Mouse (Mus musculus) spleen, adult 2 months (tissue): Measurements from ENCODE around the gene Kcnq5. TPM values are rescaled to one million over a fixed set of nuclear protein-coding genes. Genes with fewer than 3 reads are reported as not detected.

Experiments used
- DNase-seq, 2 experiments: peaks; one replicate each; pipeline versions ENCODE4 v3.0.0 to v3.0.0-alpha.2; 2012 to 2021; ENCODE audit warnings: low spot score in 2 of 2, low read depth in 1 of 2
- H3K27ac ChIP-seq: fragments of 200-500 bp; 2 replicates; pipeline ENCODE4 v1.5.1; 2012; ENCODE audit warnings: low read length, inconsistent platforms; ENCODE audit not compliant: insufficient read depth
- H3K27me3 ChIP-seq: fragments of 200-500 bp; 2 replicates; pipeline ENCODE4 v1.6.1; 2012; ENCODE audit warnings: mild to moderate bottlenecking, moderate library complexity, low read length, inconsistent platforms; ENCODE audit not compliant: control insufficient read depth, insufficient read depth
- H3K36me3 ChIP-seq: fragments of 200-500 bp; 2 replicates; pipeline ENCODE4 v1.6.1; 2012; ENCODE audit warnings: mild to moderate bottlenecking, low read length, inconsistent platforms; ENCODE audit not compliant: control insufficient read depth, insufficient read depth
- H3K4me1 ChIP-seq: fragments of 200-500 bp; 2 replicates; pipeline ENCODE4 v1.6.1; 2011; ENCODE audit warnings: inconsistent platforms; ENCODE audit not compliant: control insufficient read depth, insufficient read depth, insufficient read length
- H3K4me3 ChIP-seq: fragments of 200-500 bp; 2 replicates; pipeline ENCODE4 v1.5.1; 2011; ENCODE audit warnings: mild to moderate bottlenecking, inconsistent platforms; ENCODE audit not compliant: insufficient read depth, insufficient read length; ENCODE audit errors: extremely low read depth
- CTCF ChIP-seq: fragments of 200-500 bp; IDR thresholded peaks from 2 replicates; pipeline ENCODE4 v1.5.1; 2011; ENCODE audit warnings: mild to moderate bottlenecking, inconsistent platforms; ENCODE audit not compliant: insufficient read depth, insufficient read length, insufficient replicate concordance; ENCODE audit errors: extremely low read depth
- POLR2A ChIP-seq: fragments of 200-500 bp; IDR thresholded peaks from 2 replicates; pipeline ENCODE4 v1.6.1; 2011; ENCODE audit warnings: low read depth, low read length, inconsistent platforms
- WGBS: fragments of 180-500 bp; shearing (Covaris S2); methylation state at CpG from one replicate; pipeline ENCODE4 v1.1.7; 2018; 5-methylcytosine and 5-hydroxymethylcytosine counted together
- polyA plus RNA-seq: library from polyadenylated mRNA; depleted of rRNA; stranded (reverse); fragments of >200 nt; gene quantifications from 2 replicates; pipeline ENCODE4 v1.2.3, GENCODE M21; 2012

Kcnq5 gene
- polyA plus RNA-seq, 1 experiment = 0.68 TPM

DNA sequence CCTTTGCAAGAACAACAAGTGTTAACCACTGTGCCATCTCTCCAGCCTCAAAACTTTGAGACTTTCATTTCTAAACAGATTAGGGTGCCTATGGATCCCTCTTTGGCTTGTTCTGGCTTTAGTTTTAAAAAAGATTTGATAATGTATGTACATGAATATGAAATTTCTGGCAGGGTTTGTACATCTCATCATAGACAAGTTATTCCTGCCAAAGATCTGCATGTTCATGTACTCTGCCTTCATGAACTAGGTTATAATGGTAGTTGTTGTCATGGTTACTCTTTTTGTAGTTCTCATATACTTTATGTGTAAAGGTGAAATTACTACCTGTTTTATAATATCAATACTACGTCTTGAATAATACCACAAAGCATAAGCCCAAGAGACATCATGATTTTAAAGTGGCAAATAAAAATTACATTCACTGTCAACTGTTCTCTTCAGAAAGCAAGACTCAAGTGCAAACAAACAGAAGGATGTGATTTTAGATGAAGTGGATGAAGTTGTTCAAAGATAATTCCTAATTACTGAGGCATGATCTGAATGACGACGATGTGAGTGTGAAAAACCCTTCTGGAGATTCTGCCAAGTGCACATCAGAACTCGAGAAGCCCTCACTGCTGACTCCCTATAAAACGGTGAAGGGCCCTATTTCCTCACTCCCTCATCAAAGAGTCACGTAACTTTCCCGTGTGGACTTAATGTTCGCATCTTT, 39.0 kb downstream of the Kcnq5 start:
- H3K4me3 ChIP-seq = no peak overlapping the region
- DNase-seq = no peak
- H3K4me1 ChIP-seq = no peaks in the 10 kb centered on the region
- no peaks in the 10 kb centered on the region for H3K36me3 ChIP-seq
- WGBS = 91% methylated on average over 8 of the region's 8 CpGs
- H3K27ac ChIP-seq = no peak overlapping the region
- TF ChIP-seq POLR2A (no peak), CTCF (no peak)
- H3K27me3 ChIP-seq = no peaks in the 10 kb centered on the region

DNA sequence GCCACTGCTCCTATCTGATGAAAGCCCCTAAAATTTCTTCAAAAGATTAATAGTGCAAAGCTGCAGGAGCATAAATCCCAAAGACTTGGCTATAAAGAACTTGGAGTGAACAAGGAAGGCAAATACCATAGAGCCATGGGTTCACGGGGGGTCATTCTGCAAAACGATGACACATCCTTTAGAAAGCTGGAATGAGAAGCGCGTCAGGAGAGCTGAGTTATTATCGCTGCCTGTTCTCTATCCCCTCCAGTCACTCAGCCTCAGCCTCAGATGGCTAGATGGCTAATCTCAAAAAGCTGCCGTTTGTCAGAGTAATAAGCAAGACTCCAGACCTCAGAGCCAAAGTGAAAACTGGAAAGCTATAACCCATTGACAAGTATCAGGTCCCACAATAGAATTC, 42.5 kb downstream of the Kcnq5 start:
- H3K4me3 ChIP-seq = no peak overlapping the region
- TF ChIP-seq CTCF (no peak), POLR2A (no peak)
- H3K36me3 ChIP-seq = no peaks in the 10 kb centered on the region
- 88% methylated on average over 6 of the region's 6 CpGs for WGBS
- H3K4me1 ChIP-seq = no peaks in the 10 kb centered on the region
- H3K27me3 ChIP-seq = no peaks in the 10 kb centered on the region
- no peak for DNase-seq
- no peak overlapping the region for H3K27ac ChIP-seq

DNA sequence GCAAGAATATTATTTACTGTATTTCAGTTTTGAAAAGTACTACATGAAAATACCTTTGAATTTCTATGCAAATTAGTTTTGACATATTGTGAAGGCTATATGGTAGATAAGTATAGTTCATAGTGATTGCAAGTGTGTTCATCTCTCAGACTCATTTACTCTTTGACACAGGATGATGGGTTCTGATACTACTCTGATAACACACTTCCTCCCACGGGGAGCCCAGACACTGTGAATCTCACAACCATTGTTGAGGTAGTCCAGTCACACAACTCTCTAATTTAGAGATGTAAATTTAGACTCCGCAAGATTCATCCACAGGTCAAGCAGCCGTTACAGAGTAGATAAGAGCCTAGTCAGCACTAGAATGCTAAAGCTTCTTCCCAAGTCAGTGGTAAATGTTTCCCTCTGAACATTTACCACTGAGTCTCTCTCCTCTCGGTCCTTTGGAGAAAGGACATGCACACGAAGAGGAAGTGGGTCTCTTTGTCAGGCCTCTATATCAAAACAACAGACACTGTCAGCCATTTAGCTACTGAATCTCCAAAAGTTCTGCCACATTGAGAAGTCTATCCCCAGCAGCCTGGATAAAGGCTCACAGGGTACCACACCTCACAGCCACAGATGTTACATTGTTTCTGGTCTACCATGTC, 65.5 kb downstream of the Kcnq5 start:
- H3K27me3 ChIP-seq = no peaks in the 10 kb centered on the region
- H3K36me3 ChIP-seq = no peaks in the 10 kb centered on the region
- no peak overlapping the region for H3K4me3 ChIP-seq
- TF ChIP-seq POLR2A (no peak), CTCF (no peak)
- no peaks in the 10 kb centered on the region; the same call in 1 of the 2 replicates for H3K4me1 ChIP-seq
- no peak overlapping the region for H3K27ac ChIP-seq
- DNase-seq = no peak
- 44% methylated on average over 5 of the region's 5 CpGs for WGBS

GRCm38 (mm10) chr1:21883747-21884146, 78.0 kb downstream of the Kcnq5 start:
- no peak overlapping the region for H3K4me3 ChIP-seq
- no peak for DNase-seq
- WGBS = 74% methylated on average over 3 of the region's 3 CpGs
- no peaks in the 10 kb centered on the region for H3K27me3 ChIP-seq
- H3K27ac ChIP-seq = no peak overlapping the region
- H3K36me3 ChIP-seq = no peaks in the 10 kb centered on the region
- H3K4me1 ChIP-seq = no peaks in the 10 kb centered on the region
- TF ChIP-seq POLR2A (no peak), CTCF (no peak)

DNA sequence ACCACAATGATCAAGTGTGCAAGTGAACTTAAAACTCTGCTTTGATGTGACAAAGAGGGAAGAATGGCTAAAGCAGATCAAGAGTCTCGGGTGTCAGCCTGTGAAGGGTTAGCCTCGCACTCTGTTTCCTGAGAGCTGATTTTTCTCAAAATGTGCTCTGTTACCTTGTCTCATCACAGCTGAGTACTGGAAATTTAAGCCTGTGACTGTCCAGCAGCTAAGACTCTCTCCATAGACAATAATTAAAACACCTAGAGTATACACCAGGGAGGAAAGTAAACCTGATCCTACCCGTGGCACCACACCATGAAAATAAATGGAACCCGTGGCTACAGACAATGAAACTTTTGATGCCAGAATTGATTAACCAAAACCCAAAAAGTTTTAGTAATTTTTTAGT, 90.9 kb downstream of the Kcnq5 start:
- WGBS = 84% methylated on average over 4 of the region's 4 CpGs
- H3K4me1 ChIP-seq = no peaks in the 10 kb centered on the region
- no peak overlapping the region for H3K27ac ChIP-seq
- DNase-seq = no peak
- no peaks in the 10 kb centered on the region for H3K27me3 ChIP-seq
- no peak for TF ChIP-seq POLR2A
- no peak for TF ChIP-seq CTCF
- H3K4me3 ChIP-seq = no peak overlapping the region
- H3K36me3 ChIP-seq = no peaks in the 10 kb centered on the region

DNA sequence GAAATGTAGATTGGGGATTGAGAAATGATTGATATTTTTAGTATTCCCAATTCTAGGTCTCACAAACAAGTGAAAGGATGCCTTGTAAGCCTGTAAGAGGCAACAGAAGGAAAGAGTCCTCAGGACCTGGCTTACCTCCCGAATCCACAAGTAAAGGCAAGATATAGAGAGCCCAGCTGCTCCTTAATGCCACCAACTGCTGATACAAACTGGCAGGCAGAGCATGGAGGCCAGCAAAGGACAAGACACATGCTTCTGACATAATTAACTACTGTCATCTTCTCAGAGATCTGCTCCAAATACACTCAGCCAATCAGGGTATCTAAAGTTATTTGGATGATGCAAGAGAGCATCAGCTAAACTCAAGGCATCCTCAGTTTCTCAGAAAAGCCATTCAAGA, 93.3 kb downstream of the Kcnq5 start:
- Histone ChIP-seq H3K27me3 (no peaks in the 10 kb centered on the region), H3K27ac (no peak overlapping the region), H3K36me3 (no peaks in the 10 kb centered on the region), H3K4me3 (no peak overlapping the region), H3K4me1 (no peaks in the 10 kb centered on the region)
- TF ChIP-seq CTCF (no peak), POLR2A (no peak)
- 85% methylated on average over 1 of the region's 1 CpGs for WGBS
- DNase-seq = no peak

DNA sequence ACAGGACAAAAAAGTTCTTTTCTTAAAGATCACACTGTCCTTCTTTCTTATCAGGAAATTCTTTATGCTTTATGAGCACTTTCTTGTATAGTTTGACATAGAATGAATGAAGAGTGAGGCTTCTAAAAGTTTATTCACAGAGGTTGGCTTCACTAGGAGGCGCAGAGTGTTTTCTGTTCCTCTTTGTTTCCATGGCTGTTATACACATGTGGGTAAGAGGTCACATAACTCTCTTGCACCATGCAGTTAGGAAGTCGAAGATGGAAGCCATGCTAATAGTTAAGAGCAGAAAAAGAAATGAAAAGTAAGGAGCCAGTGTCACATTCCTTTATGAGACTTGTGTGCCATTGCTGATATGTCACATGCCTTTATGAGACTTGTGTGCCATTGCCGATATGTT, 105.3 kb downstream of the Kcnq5 start:
- Histone ChIP-seq H3K36me3 (no peaks in the 10 kb centered on the region), H3K4me1 (no peaks in the 10 kb centered on the region), H3K27ac (no peak overlapping the region), H3K27me3 (no peaks in the 10 kb centered on the region), H3K4me3 (no peak overlapping the region; the same call in 1 of the 2 replicates)
- DNase-seq = no peak
- TF ChIP-seq CTCF (no peak), POLR2A (no peak)
- 53% methylated on average over 3 of the region's 3 CpGs for WGBS
